Mouse (Mus musculus) adrenal gland, adult 10 weeks (tissue): ENCODE measurements around the gene Gm13769. TPM values are rescaled to one million over a fixed set of nuclear protein-coding genes. Genes with fewer than 3 reads are reported as not detected.

Experiments used
- polyA plus RNA-seq: library from polyadenylated mRNA; stranded (reverse); fragments of 350-450 nt; fragmentation: Illumina TruSeq; extraction: RNeasy Lipid Tissue Mini Kit (QIAGEN cat#74804); gene quantifications from one replicate; pipeline ENCODE4 v1.2.3, GENCODE M21; 2014; ENCODE audit warnings: low read depth, low replicate concordance

The Gm13769 gene
- not detected for polyA plus RNA-seq

GRCm38 (mm10) chr2:90321900-90322299 lies at the start of gene Gm13769:
TSS of gene Gm13769 (plus strand) at chr2:90322200.

DNA sequence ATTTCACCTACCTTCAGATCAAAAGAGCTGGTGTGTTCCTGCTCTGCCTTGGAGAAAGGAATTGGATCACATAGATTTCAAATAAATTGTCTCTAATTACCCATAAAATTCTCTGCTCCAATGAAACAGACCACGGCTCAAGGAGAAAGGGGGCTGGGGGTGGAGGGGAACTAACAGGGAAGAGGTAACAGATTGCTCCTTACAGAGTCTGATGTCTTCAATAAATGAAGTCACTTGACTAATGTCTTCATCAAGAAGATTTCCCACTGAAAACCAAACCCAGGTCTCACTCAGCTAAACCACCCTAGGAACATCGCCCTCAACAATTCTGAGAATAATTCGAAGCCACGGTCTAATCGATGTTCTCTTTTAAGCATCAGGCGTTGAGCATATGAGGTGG lies 29.3 kb upstream of the Gm13769 start, which contains the start of gene Olfr1272:
TSS of gene Olfr1272 (minus strand) at position 101 of the 400 bp plus-strand sequence.

Other genes starting within 250 kb of the Gm13769 start
- not detected for gene Olfr1269, start 200.8 kb upstream of the Gm13769 start, polyA plus RNA-seq
- not detected for gene Olfr32, start 179.9 kb upstream of the Gm13769 start, polyA plus RNA-seq
- gene Olfr1270, start 169.1 kb upstream of the Gm13769 start, polyA plus RNA-seq, result not detected
- gene Olfr1506, start 97.7 kb upstream of the Gm13769 start, polyA plus RNA-seq, result not detected
- gene Olfr142, start 64.6 kb upstream of the Gm13769 start, polyA plus RNA-seq, result not detected
- not detected for gene Olfr1271, start 51.2 kb upstream of the Gm13769 start, polyA plus RNA-seq
- not detected for gene Olfr1272, start 29.4 kb upstream of the Gm13769 start, polyA plus RNA-seq
- gene Olfr1274-ps, start 76.5 kb downstream of the Gm13769 start, polyA plus RNA-seq, result not detected